Mouse (Mus musculus): ENCODE data around the gene Pcbp3.

Pcbp3 gene

GRCm38 (mm10) chr10:76736764-76737163 lies 224.9 kb downstream of the Pcbp3 start:
- DNase-seq (ENCODE audit: extremely low read depth, insufficient read length, low spot score), result no peak

DNA sequence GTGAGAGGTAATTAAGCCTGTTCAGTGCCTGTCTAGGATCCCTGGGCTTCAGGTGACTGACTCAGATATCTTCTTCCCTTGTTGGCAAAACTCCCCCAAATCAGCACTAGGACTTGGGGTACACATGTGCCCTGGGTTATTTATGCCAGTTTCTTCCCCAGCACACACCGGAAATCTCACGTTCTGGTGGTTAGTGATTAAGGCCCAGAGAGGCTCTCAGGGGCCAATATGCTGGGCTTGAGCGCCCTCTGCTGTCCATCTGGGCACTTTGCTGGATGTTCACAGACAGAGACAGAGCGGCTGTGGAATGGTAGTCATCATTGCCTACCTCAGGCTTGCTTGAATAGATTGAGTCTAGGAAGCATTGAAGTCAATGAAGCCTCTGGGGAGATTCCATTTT lies 226.7 kb downstream of the Pcbp3 start:
- DNase-seq (ENCODE audit: extremely low read depth, insufficient read length, low spot score), result peak; percentile 46

DNA sequence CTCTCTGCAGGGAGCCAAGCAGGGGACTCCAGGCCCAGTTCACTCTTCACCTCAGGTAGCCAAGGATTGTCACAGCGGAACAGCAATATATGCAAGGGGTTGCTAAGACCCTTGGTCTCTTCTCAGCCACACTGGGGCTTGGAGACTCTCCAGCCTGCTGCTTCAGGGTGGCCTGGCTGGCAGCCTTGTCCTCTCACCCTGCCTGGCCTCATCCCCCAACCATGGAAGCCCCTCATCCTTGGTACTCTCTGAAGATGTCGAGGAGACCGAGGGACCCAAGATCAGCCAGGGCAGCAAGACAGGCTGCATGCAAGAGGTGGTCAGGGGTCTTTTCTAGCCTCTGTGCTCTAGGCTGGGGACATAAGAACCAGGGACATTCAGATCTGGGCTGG lies 228.0 kb downstream of the Pcbp3 start:
- no peak for DNase-seq (ENCODE audit: extremely low read depth, insufficient read length, low spot score)

GRCm38 (mm10) chr10:76732881-76733676 lies 228.6 kb downstream of the Pcbp3 start:
- DNase-seq (ENCODE audit: extremely low read depth, insufficient read length, low spot score), result peak; percentile 81

GRCm38 (mm10) chr10:76732391-76732790 lies 229.3 kb downstream of the Pcbp3 start:
- no peak for DNase-seq (ENCODE audit: extremely low read depth, insufficient read length, low spot score)

DNA sequence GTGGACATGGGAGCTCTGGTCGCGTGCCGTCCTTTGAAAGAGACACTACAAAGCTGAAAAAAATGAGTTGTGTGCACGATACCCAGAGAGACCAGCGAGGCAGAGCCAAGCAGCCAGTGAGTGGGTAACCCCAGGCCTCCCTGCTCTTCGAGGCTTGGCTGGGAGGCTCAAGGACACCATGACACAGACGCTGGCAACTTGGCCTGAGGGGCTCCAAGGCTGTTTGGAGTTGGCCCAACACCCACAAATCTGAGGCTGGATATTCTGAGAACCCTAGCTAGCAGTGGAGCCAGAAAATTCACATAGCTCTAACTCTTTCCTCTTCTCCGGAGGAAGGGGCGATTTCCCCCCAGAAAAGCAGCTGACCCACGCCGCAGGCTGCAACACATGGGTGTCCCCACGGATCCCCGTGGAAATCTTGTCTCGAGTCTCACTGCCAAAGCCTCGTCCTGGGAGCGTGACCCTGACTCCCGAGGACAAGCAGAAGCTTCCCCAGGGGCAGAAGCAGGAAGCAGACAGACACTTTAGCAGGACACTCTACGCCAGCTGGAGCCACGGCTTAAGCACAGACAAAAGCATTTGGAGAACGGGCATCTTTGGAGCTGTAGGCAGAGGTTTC lies 230.0 kb downstream of the Pcbp3 start:
- no peak for DNase-seq (ENCODE audit: extremely low read depth, insufficient read length, low spot score)

DNA sequence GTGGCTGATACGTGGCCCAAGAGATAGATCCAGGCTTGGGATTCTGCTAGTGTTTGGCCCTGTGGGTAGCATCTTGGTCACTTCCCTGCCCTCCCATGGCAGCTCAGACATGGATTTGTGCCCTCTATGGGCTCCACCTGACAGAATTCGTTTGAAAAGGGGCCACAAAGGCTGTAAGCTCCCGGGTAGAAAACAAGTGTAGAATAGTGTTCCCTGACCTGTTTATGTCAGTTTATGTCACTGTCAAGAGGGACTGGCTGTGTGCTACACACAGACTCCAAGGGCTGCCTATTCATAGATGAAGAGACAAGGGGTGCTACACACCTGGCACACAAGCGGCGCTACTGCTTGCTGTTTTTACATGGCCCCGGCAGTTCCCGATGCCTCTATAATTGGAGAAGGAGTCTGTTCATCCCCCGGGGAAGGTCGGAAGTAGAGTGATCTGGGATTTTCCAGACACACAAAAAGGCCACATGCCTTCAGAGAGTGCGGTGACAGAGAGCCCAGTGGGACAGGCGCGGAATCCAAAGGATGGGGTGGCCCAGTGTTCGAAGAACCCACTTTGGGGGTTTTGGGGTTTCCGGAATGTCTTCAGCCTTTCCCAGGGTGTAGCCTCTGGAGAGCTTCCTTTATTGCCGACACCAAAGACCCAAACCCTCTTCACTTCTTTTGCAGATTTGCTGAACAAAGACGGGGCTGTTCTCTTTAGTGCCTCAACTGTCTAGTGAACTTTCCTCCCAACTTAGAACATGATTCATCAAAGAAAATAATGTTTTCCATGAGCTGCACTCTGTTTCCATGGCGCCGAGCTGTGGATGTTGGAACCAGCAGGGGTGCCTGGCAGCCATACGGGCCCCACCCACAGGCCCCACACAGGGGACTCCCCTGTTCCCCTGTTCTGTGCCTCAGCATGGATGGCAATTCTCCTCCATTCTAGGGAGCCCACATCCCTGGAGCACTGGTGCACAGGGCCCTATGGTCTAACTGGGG lies 231.8 kb downstream of the Pcbp3 start:
- DNase-seq (ENCODE audit: extremely low read depth, insufficient read length, low spot score), result peak; percentile 76

DNA sequence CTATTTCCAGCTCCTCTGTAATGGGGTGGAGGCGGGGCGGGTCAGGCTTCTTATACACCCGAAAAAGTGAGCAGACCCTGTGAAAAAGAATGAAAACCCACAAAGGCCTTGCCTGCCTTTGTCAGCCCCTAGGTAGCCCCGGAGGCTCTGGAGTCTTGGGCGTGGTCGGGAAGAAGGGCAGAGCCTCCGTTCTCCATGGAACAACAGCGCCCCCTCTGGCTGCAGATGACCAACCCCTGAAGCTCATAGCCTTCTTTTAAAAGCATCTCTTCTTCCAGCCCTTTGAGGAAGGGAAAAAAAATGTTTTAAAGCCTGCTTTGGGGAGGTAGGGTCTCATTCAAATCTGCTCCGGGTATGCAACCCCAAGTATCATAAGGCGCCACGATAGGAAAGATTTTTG lies 233.3 kb downstream of the Pcbp3 start:
- peak; percentile 62 for DNase-seq (ENCODE audit: extremely low read depth, insufficient read length, low spot score)

- DNase-seq (ENCODE audit: extremely low read depth, insufficient read length, low spot score), result no peak
Measured at GRCm38 (mm10) chr10:76727301-76727700, 234.4 kb downstream of the Pcbp3 start.

DNA sequence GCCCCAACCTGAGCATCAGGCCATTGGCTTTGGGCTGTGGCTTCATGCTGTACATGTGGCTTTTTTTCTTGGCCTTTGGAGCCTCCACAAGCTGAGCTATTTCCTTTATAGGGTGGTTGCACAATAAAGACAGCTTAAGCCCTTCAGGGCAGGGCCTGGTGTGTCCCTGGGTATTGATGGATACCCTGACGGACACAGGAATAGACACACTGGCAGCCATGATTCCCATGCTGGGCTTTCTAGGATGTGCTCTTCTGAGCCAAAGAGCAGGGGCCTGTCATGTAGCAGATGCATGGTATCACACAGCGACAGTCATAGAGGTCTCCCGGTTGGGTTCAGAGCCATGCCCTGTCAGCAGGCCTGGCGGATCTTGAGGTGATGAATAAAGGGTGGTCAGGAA lies 234.8 kb downstream of the Pcbp3 start:
- DNase-seq (ENCODE audit: extremely low read depth, insufficient read length, low spot score), result no peak

- peak; percentile 81 for DNase-seq (ENCODE audit: extremely low read depth, insufficient read length, low spot score)
Measured at GRCm38 (mm10) chr10:76725682-76726285, 235.9 kb downstream of the Pcbp3 start, which contains the start of gene Col6a1. Gene Col6a1 (minus strand): TSS chr10:76726168.

GRCm38 (mm10) chr10:76725097-76725496 lies 236.6 kb downstream of the Pcbp3 start:
- no peak for DNase-seq (ENCODE audit: extremely low read depth, insufficient read length, low spot score)

GRCm38 (mm10) chr10:76724231-76724736 lies 237.4 kb downstream of the Pcbp3 start:
- DNase-seq (ENCODE audit: extremely low read depth, insufficient read length, low spot score), result no peak

DNA sequence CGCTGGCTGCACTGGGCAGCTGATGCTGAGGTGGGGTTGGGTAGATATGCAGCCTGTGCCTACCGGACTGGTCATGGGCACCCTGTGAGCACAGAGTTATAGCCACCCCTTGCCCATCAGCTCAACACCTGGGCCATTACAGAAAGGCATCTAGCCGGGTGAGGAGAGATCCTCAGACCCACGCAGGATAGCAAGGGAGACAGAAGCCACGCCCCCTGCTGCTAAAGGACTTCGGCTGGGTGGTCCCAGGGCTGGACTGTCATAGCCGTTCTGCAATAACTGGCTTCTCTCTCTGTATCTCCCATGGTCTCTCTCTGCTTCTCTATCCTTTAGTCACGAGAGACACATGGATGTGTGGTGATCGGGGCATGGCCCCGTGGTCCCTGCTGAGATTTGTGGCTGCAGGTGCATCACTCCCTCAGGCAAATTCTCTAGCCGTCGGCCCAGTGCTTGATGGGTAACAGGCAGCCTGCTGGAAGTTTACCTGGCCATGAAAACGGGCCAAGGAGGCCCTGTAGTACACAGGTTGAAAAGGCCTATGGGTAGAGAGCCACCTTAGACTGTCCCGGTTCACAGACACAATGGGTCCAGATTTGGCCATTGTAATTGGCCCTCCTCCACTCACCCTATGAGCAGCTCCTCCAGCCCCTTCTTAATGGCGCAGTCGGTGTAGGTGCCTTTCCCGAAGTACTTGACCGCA lies 238.8 kb downstream of the Pcbp3 start:
- DNase-seq (ENCODE audit: extremely low read depth, insufficient read length, low spot score), result no peak

GRCm38 (mm10) chr10:76721746-76722145 lies 239.9 kb downstream of the Pcbp3 start:
- no peak for DNase-seq (ENCODE audit: extremely low read depth, insufficient read length, low spot score)

DNA sequence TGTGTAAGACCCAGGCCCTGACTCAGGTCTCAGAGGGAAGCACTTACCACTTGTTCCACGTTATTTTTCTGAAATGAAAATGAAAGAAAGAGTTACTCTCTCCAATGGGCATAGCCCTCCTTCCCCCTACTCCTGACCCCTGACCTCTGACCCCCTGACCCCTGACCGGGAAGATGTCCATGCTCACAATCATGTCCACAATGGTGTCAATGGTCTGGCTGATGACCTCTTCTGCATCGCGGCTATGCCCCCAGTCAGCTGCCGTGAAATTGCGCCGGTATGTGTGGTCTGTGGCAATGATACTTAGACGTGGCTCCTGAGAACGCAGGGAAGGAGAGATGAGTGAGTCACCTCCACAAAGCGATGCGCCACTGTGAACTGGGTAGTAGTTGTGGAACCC lies 240.5 kb downstream of the Pcbp3 start:
- DNase-seq (ENCODE audit: extremely low read depth, insufficient read length, low spot score), result no peak

DNA sequence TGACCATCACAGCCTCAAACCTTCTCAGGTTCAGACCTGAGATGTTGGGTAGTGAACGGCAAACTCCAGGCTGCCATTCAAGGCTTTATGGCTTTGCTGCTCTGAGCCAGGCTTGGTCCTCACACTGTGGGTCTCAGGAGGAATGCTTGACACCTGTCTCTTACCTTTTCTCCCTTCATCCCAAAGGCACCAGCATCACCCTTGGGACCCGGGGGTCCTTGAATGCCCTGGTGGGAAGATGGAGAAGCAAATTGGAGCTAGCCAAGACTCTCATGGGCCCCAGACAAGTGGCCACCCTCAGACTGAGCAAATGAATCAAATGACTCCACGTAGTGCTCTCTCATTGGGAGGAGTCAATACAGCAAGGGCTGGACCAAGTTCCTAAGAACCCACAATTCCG lies 244.1 kb downstream of the Pcbp3 start:
- DNase-seq (ENCODE audit: extremely low read depth, insufficient read length, low spot score), result no peak

- no peak for DNase-seq (ENCODE audit: extremely low read depth, insufficient read length, low spot score)
Measured at GRCm38 (mm10) chr10:76717026-76717425, 244.7 kb downstream of the Pcbp3 start.

- DNase-seq (ENCODE audit: extremely low read depth, insufficient read length, low spot score), result no peak
Measured at GRCm38 (mm10) chr10:76714303-76714702, 247.4 kb downstream of the Pcbp3 start.

DNA sequence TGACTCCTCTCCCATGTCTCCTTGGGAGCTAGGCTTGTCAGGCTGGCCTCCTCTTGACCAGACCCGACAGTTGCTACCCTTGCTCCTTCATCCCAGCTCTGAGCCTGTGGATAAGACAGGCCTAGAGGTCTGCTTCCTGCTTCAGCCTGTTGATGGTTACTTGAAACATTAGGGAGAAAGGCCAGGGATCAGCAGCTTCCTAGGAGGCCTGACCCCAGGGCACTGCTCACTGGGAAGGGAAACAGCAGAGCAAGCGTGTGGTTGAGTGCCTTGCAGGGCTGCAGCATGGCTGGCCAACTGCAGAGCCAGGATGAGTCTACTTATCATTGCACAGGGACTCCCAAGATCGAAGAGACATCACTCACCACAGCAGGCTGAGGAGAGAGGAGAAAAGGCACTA lies 249.2 kb downstream of the Pcbp3 start:
- DNase-seq (ENCODE audit: extremely low read depth, insufficient read length, low spot score), result no peak
